Mouse (Mus musculus) kidney, adult 2 months (tissue): ENCODE measurements at regions not wholly inside any gene's neighbourhood (a gene's known extent, or its start where the extent isn't known, plus 50 kb on each side); places are given as distances from the start of the nearest gene placed in this dataset.

ENCODE experiments used
- CTCF ChIP-seq: fragments of 200-500 bp; conservative IDR thresholded peaks from 2 replicates; pipeline ENCODE4 v1.5.1; 2011; ENCODE audit warnings: low read depth, mild to moderate bottlenecking, control low read depth, low read length, moderate library complexity, mixed read lengths; ENCODE audit not compliant: insufficient read depth, insufficient read length
- POLR2A ChIP-seq: fragments of 200-500 bp; IDR thresholded peaks from one replicate; pipeline ENCODE4 v1.6.1; 2011; ENCODE audit warnings: low read depth, low read length, control low read depth

GRCm38 (mm10) chrX:19237048-19237737 is 243.9 kb downstream of the Tex13c3 start:
- TF ChIP-seq CTCF = no peak
- no peak for TF ChIP-seq POLR2A
